Mouse (Mus musculus) limb, embryonic 11.5 days (tissue): ENCODE measurements around the gene Ran. TPM values are rescaled to one million over a fixed set of nuclear protein-coding genes. Genes with fewer than 3 reads are reported as not detected.

Source experiments
- ATAC-seq: fragments of 200-750 bp; cut with Nextera tagmentation; 2 replicates; pipeline ENCODE4 v1.8.0; 2017; ENCODE audit warnings: low read depth; ENCODE audit not compliant: insufficient number of reproducible peaks, low FRiP score, low TSS enrichment
- DNase-seq: peaks from one replicate; pipeline ENCODE4 v3.0.0-alpha.2; 2015; ENCODE audit warnings: low spot score
- H3K27ac ChIP-seq: fragments of 300-500 bp; sonication (generic); replicated peaks from 2 replicates; pipeline ENCODE4 v1.5.1; 2014; ENCODE audit warnings: low read depth, mild to moderate bottlenecking, low read length
- H3K27me3 ChIP-seq: fragments of 300-500 bp; sonication (generic); 2 replicates; pipeline ENCODE4 v1.6.1; 2014; ENCODE audit warnings: mild to moderate bottlenecking, low read length, mixed read lengths; ENCODE audit not compliant: control insufficient read depth, insufficient read depth
- H3K36me3 ChIP-seq: fragments of 300-500 bp; sonication (generic); 2 replicates; pipeline ENCODE4 v1.6.1; 2014; ENCODE audit warnings: mild to moderate bottlenecking, low read length, moderate library complexity, mixed read lengths; ENCODE audit not compliant: control insufficient read depth, insufficient read depth
- H3K4me1 ChIP-seq: fragments of 300-500 bp; sonication (generic); 2 replicates; pipeline ENCODE4 v1.6.1; 2014; ENCODE audit warnings: low read length, mixed read lengths; ENCODE audit not compliant: control insufficient read depth, insufficient read depth
- H3K4me2 ChIP-seq: fragments of 300-500 bp; sonication (generic); 2 replicates; pipeline ENCODE4 v1.6.1; 2014; ENCODE audit warnings: low read depth, mild to moderate bottlenecking, moderate library complexity; ENCODE audit not compliant: severe bottlenecking
- H3K4me3 ChIP-seq: fragments of 300-500 bp; sonication (generic); 2 replicates; pipeline ENCODE4 v1.5.1; 2014; ENCODE audit warnings: low read depth, low read length
- H3K9ac ChIP-seq: fragments of 300-500 bp; sonication (generic); 2 replicates; pipeline ENCODE4 v1.6.1; 2014; ENCODE audit warnings: mild to moderate bottlenecking, low read length
- H3K9me3 ChIP-seq: fragments of 300-500 bp; sonication (generic); 2 replicates; pipeline ENCODE4 v1.6.1; 2016; ENCODE audit warnings: low read length; ENCODE audit not compliant: control insufficient read depth
- WGBS: fragments of 180-500 bp; shearing (Covaris S2); extraction: QIAGEN DNeasy Blood & Tissue Kit; methylation state at CpG from one replicate; pipeline ENCODE4 v1.1.7; 2014; 5-methylcytosine and 5-hydroxymethylcytosine counted together
- polyA plus RNA-seq: library from polyadenylated mRNA; unstranded; fragments of >200 nt; fragmentation: Nextera tagmentation; extraction: Ambion mirVana; gene quantifications from 2 replicates; pipeline ENCODE4 v1.2.1, GENCODE M21; 2014

Gene Ran
- polyA plus RNA-seq, 1 experiment from 2014 or later: 910 TPM

DNA sequence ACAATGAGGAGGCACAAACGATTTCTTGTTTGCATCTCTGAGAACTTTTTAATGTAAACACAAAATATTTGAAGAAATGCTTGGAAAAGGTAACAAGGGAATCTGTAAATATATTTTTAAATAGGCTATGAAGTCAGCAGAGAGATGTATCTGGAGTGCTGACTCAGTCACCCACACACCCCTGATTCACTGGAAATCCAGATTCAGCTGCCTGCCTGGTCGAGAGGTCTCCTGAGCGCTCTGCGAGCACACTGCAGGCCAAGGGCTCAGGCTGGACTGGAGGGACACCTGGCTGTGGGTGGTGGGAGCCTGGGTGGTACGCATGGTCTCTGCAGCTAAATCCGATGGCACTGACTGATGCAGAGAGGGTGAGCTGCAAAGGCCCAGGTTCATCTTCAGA lies 35.3 kb upstream of the Ran start:
- Histone ChIP-seq H3K4me3 (no peak overlapping the region), H3K4me1 (no peaks in the 10 kb centered on the region), H3K27ac (no peak overlapping the region), H3K36me3 (peaks cover 2% of the 10 kb centered on the region; the same call in 1 of the 2 replicates), H3K27me3 (no peaks in the 10 kb centered on the region), H3K9me3 (no peaks in the 10 kb centered on the region), H3K9ac (no peak overlapping the region), H3K4me2 (no peak overlapping the region)
- 91% methylated on average over 6 of the region's 6 CpGs for WGBS
- DNase-seq (no peak), ATAC-seq (no peak)

DNA sequence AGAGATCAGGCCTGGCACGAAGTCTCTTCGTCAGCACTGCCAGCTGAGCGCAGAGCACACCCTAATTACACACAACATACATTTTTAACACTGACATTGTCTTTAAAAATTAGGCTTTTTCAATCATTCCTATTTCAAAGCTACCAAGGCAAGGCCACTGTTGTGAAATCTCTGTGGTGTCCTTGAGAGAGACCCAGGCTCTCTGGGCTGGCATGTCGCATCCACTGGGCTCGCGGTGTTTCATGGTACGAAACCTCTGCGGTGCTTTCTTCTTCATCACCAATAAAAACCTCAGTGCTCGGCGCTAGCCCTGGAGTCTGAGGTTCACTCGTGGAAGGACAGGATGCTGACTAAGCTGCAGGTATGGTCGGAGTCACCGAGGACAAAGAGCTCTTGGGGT lies 33.9 kb upstream of the Ran start:
- no peak overlapping the region for H3K4me3 ChIP-seq
- ATAC-seq (no peak), DNase-seq (no peak)
- peaks cover 2% of the 10 kb centered on the region; the same call in 1 of the 2 replicates for H3K36me3 ChIP-seq
- no peaks in the 10 kb centered on the region for H3K27me3 ChIP-seq
- no peaks in the 10 kb centered on the region for H3K9me3 ChIP-seq
- H3K9ac ChIP-seq: no peak overlapping the region
- no peak overlapping the region for H3K4me2 ChIP-seq
- WGBS: 94% methylated on average over 13 of the region's 13 CpGs
- H3K27ac ChIP-seq: no peak overlapping the region
- H3K4me1 ChIP-seq: no peaks in the 10 kb centered on the region

DNA sequence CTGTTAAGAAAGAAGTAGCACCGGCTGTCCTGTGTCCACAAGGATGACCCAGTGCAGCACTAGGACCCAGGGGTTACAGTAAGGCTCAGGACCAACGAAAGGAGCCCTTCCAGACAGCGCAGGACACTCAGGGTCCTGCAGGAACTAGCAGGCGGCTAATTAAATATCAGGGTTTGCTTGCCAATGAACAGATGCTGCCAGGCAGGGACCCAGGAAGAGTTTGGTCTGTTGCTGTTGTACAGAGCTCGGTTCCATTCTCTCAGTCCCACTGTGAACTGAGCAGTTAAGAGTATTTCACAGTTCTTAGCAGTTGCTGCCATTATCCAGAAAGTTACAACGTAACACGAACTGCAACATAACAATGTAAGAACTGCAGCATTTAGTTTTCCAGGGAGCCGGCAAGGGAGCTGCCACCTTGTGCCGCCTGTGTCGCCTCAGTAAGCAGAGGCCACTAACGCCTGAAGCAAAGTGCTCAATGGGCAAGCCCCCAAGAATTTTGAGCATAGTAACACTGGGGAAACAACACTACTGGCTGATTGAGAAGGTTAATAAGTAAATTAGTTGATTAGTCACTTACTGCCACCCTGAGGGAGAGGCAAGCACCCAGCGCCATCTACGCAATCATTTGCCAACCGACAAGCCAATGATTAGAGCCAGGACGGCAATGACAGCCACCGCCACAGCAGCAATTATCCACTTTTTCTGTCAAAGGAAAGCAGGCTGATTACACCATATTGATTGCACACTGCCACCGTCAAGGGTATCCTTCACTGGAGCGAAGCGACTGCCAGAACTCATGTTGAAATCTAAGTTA lies 32.5 kb upstream of the Ran start:
- Histone ChIP-seq H3K4me1 (no peaks in the 10 kb centered on the region), H3K27me3 (no peaks in the 10 kb centered on the region), H3K36me3 (peaks cover 4% of the 10 kb centered on the region; the same call in 1 of the 2 replicates), H3K27ac (no peak overlapping the region), H3K9ac (no peak overlapping the region), H3K4me2 (no peak overlapping the region), H3K9me3 (no peaks in the 10 kb centered on the region), H3K4me3 (no peak overlapping the region)
- no peak for DNase-seq
- 82% methylated on average over 19 of the region's 19 CpGs for WGBS
- no peak for ATAC-seq

DNA sequence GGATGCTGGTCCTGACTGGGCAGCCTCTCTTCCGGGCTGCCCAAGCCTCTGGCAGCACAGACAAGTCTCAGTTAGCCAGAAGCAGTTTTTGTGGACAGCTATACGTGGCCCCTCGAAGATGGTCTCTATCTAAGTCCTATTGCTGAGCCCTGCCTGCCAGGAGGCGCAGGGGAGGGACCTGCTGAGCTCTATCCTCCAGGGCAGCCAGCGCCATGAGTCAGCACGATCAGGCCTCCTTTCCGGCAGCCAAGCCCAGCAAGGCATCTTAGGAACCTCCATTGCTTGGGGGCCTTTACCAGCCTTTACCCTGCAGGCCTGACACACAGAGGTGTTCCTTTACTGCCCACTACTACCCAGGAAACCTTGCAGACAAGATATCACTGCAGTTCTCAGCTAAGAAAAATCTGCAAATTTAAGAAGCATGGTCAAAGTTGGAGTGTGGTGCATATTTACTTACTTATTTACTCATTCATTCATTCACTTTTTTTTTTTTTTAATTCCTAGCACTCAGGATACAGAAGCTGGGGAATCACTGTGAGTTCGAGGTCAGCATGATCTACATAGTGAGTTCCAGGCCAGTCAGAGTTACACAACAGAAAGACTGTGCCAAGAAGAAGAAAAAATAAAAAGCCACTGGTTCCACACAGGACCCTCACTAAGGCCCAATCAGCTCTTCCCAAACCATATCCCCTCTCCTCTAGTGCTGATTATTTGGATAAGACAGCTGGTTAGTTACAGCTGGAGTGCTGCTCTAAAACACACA lies 19.0 kb upstream of the Ran start:
- H3K27me3 ChIP-seq: no peaks in the 10 kb centered on the region
- H3K36me3 ChIP-seq: peaks cover 5% of the 10 kb centered on the region; the same call in 1 of the 2 replicates
- H3K9ac ChIP-seq: no peak overlapping the region
- H3K4me2 ChIP-seq: no peak overlapping the region
- no peak overlapping the region for H3K4me3 ChIP-seq
- DNase-seq: no peak
- no peaks in the 10 kb centered on the region for H3K9me3 ChIP-seq
- ATAC-seq: no peak
- no peak overlapping the region for H3K27ac ChIP-seq
- H3K4me1 ChIP-seq: peaks cover 4% of the 10 kb centered on the region; the same call in 1 of the 2 replicates
- WGBS: 54% methylated on average over 8 of the region's 8 CpGs

- Histone ChIP-seq H3K27me3 (no peaks in the 10 kb centered on the region), H3K36me3 (peaks cover 5% of the 10 kb centered on the region; the same call in 1 of the 2 replicates), H3K4me1 (peaks cover 7% of the 10 kb centered on the region; the same call in 1 of the 2 replicates), H3K9me3 (no peaks in the 10 kb centered on the region), H3K4me3 (no peak overlapping the region), H3K9ac (no peak overlapping the region), H3K4me2 (no peak overlapping the region), H3K27ac (no peak overlapping the region)
- WGBS: 58% methylated on average over 14 of the region's 14 CpGs
- ATAC-seq (no peak), DNase-seq (no peak)
These were observed 17.3 kb upstream of the Ran start for GRCm38 (mm10) chr5:129002571-129003011.

DNA sequence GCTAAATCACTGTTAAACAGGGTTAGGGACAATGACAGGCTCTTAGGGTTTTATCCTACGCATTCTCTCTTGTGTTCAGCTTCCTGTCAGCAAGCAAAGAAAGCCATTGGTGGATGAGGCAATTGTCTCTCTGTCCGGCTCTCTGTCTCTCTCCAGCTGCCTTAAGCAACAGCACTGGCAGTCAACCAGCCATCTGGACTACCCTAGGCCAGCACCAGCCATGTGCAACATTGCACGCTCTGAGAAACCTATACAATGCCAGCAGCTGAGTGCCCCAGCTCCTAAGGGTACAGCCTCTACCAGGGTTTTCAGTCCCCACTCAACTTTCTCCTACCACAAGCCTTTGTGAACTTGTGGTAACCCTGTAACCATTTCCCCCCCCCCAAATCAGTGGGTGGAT lies 14.5 kb upstream of the Ran start:
- WGBS: 88% methylated on average over 3 of the region's 3 CpGs
- no peak overlapping the region for H3K4me2 ChIP-seq
- H3K9ac ChIP-seq: no peak overlapping the region
- ATAC-seq (no peak), DNase-seq (no peak)
- H3K9me3 ChIP-seq: no peaks in the 10 kb centered on the region
- H3K27me3 ChIP-seq: no peaks in the 10 kb centered on the region
- H3K4me3 ChIP-seq: no peak overlapping the region
- H3K4me1 ChIP-seq: peaks cover 8% of the 10 kb centered on the region; the same call in 1 of the 2 replicates
- peaks cover 5% of the 10 kb centered on the region; the same call in 1 of the 2 replicates for H3K36me3 ChIP-seq
- no peak overlapping the region for H3K27ac ChIP-seq

DNA sequence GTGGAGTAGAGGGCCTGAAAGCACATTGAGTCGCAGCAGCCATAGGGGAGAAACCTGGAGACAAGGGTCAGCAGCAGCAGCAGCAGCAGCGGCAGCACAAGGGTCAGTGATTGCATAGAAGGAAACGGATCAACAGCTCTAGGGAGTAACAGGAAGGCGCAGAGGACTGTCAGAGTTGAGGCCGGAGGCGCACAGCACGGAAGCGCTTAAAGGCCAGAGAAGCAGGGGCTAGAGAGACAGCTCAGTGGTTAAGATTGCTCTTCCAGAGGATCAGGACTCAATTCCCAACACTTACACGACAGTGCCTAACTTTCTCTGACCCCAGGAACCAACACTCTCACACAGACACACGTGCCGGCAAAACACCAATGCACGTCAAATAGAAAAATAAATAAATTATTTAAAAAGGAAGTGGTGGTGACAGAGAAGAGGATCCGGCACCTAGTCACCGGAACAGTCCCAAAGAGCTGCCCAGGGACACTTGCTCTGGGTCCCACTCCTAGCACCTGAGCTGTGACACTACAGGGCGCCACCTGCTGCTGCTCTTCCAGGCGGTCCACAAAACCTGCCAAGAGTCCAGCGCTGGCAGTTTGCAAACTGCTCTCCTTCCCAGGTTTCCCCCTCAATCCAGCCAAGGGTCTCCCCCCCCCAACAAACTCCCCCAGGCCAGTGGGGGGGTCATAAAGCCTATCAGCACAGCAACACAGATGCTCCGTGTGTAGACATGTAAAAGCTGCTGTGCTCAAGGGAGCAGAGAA lies 13.7 kb upstream of the Ran start:
- Histone ChIP-seq H3K27ac (no peak overlapping the region), H3K4me3 (no peak overlapping the region), H3K9me3 (no peaks in the 10 kb centered on the region), H3K4me2 (no peak overlapping the region), H3K36me3 (peaks cover 5% of the 10 kb centered on the region; the same call in 1 of the 2 replicates), H3K27me3 (no peaks in the 10 kb centered on the region), H3K9ac (no peak overlapping the region), H3K4me1 (peaks cover 8% of the 10 kb centered on the region; the same call in 1 of the 2 replicates)
- WGBS: 79% methylated on average over 18 of the region's 18 CpGs
- DNase-seq: no peak
- ATAC-seq: no peak
